Mouse (Mus musculus): ENCODE measurements at regions not wholly inside any gene's neighbourhood (a gene's known extent, or its start where the extent isn't known, plus 50 kb on each side); places are given as distances from the start of the nearest gene placed in this dataset.
A peak's percentile ranks its signal among the peaks of the same experiment; 100 is the strongest.

DNA sequence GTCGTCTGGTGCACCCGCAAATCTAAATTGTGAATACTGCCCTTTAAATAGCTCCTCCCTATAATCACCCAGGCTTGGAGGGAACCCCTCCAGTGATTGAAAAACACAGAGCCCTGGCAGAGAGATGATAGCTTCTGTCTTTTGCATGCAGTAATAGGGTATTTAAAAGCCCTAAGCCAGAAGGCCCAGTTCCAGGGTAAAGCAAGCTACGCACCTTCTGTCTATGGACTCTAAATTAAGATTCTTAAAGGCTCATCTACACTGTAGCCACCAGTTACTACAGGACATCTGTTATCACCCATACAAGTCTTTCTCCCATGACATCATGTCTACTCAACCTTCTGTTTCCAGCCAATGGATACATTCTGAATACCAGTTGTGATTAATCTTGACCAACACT, 167.8 kb downstream of the Gm11361 start:
- no peak for DNase-seq

DNA sequence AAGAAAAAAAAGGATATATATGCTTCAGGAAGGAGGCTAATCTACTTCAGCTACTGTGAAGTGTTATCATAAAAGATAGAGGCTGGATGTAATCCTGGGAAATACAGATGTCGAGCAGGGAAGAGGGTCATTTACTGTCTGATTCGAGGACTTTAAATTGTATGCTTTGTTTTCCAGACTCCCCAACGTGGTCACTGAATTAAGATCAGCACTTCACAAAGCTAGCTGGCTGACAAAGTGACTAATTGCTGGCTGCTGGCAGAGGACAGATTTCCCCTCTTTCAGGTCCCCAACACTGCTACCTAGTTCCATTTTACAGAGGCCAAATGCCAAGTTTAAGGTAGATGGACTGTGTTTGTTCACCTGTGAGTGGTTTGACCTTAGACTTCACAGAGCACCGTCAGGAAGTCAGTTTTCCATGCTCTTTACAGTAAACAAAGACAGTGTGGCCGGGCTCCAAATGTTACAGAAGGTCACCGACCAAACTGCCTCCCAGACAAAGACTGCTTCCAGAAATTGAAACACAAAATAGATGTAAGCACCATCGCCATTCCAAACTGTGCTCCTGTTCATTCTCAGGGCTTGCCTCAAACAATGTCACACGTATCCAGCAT, 167.2 kb downstream of the Gm11361 start:
- peak; percentile 71 for DNase-seq

DNA sequence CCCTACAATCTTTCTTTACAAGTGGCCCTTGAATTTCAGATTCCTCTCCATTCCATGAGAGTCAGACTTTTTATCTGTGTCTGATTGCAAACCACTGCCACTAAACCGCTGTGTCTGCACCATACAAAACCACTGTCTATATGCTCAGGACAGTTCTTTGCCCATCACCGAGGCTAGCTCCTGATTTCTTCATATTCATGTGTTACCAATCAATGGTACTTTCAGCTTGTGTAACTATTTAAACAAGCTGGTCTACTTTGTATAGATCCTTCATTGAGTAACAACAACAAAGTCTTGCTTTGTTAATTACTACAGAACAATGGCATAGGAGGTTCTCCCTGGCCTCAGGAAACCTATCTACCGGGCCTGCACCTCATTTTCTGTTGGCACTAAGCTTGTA, 164.0 kb downstream of the Gm11361 start:
- DNase-seq: no peak

DNA sequence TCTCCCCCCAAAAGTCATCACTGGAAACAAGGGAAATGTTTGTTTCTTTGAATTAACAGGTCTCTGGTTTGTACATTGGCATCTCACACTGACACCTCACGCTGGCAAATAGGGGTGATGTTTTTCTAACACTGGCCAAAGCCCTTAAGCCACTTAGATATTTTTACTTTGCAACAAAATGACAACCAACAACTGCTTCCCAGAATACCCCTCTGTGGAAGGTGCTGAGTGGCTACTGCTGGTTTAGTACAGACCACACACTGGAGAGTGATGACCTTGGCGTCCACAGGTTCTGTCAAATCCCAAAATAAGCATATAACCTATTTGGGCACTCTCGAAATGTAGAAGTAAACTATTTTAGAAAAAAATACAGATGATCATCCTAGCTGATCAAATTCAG, 163.3 kb downstream of the Gm11361 start:
- DNase-seq: no peak

DNA sequence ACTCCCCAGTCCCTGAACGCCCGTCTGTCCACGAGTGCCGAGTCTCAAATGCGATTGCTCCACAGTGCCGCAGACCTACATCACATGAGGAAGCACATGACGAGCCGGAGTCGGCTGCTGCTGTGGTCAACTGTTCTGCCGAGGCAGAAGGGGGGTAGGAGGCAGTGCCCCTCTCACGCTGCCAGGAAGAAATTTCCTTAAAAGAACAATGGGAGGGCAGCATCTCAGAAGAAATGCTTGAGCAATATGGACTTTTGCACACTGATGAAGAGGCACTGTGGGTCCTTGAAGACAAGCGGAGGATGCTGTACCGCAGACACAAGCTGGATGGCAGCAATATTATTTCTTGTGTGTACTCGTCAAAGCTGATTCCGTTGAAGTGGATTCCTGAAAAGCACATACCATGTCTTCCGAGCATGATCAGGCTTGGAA, 162.6 kb downstream of the Gm11361 start:
- peak; percentile 74 for DNase-seq

DNA sequence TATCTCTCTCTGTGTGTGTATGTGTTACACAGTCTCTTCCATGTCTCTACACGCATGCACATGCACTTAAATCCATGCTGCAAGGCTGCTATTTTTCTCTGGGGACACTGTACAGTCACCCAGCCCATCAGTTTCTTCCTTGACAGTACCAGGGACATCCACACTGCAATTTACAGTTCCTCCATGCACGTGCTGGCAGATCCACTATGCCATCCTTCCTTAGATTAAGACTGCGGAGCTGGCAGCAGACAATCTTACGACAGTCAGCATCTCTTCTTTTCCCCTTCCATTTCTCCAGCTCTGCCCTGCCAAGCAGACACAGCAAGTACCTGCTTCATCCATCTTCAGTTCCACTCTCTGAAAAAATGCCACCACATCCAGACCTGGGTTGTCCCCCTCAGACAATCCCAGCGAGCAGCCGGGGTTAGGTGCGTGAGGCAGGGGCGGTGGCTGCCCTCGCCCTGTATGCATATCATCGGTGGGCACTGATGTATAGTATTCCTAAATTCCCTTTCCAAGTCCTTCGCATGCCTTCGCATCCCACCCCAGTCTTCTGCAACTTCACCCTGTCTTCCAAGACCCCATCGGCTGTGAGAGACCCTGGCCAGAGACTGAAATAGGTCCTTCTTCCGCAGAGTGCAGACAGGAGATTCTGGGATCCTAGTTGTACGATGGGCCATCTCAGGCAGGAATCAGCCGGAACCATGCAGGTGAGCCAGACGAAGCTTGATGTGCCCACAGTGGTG, 161.8 kb downstream of the Gm11361 start:
- peak; percentile 10 for DNase-seq

DNA sequence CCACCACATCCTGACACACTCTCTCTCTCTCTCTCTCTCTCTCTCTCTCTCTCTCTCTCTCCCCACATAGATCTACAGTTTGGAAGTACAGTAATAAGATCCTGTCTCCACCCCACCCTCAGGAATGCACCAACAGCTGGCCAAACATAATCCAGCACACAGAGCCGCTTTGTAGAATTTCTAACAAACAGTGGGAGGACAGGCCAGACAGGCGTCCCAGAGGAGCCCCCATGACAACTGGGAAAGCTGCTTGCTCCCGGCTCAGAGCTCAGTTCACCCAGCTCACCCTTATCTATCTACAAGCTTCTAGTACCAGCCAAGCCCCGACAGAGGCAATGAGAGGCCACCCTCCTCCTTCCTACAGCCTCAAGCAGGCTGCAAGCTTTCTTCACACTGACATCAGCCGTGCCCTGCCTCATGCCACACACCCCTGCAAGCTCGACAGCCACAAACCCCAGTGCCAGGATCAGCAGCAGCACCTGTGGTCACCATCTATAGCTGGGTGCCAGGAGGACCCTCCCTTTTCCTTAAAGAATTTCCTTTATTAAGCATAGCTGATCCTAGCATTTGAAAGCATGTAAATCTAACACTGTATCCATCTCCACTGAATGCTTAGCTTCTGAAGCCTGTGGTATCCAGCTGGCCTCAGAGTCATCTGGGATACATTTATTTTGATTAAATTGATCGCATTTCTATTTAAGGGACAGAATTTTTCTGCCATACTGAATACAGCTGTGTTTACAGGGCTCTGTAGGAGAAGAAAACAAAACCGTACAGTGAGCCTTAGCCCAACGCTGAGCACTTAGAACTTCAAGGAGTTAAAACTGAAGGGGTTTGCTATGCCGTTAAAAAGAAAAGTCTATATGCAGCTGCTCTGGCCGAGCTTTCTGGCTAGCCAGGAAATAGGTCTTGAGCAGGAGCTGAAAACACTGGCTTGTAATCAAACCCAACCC, 160.9 kb downstream of the Gm11361 start:
- peak; percentile 82 for DNase-seq

DNA sequence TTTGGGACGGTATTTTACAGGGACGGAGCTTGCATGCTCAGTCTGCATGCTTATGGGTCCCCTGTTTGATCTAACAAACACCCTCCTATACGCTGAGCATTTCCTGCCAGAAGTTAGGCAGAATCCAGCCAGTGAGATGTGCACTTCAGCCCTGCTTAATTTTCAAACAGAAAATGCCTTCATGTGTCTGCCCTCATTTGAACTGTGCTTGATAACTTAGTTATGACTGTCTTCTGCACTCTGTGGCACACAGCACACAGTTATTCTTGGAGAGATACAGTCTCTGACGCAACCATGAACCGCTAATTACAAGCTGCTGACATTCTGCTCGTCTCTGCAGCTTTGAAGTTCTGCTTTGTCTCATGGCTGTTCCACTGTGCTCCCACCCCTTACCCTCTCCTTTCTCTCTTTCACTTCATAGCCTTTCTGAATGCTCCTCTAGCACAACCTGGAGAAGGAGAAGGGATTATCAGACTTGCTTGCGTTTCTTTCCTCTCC, 160.2 kb downstream of the Gm11361 start:
- peak; percentile 70 for DNase-seq

DNA sequence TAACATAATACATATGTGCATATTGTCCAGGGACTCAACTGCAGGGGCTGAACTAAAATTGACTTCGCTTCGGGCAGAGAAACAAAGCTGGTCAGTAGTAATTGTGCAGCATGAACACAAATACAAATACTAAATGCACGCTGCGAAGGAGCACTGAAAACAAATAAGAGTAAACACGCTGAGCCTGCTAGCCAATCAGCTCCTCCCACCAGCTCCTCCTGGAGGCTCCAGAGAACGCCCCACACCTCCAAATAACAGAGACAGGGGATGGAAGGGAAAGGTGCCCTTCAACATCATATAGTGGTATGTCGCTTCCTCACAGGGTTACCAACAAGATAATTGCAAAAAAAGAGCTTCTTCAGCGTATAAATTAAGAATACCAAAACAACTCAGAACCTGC, 159.6 kb downstream of the Gm11361 start:
- DNase-seq: peak; percentile 21

DNA sequence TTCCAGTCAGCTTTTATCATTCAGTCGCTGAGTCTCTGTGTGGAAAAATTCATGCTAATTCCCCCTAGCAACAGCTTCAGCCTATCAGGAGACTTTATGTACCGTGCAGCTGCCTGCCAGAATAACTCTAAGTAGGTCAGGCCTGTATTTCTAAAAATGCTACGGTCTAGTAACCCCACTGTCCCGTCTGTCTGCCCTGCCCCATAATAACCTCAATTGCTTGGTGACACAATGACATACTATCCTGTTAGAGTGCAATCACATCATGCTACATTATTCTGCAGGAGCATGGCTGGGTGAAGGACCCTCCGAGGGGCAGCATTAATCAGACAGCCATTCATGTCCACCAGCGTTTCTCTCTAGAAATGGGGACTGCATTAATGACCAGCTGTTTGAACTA, 158.9 kb downstream of the Gm11361 start:
- DNase-seq: peak; percentile 75

DNA sequence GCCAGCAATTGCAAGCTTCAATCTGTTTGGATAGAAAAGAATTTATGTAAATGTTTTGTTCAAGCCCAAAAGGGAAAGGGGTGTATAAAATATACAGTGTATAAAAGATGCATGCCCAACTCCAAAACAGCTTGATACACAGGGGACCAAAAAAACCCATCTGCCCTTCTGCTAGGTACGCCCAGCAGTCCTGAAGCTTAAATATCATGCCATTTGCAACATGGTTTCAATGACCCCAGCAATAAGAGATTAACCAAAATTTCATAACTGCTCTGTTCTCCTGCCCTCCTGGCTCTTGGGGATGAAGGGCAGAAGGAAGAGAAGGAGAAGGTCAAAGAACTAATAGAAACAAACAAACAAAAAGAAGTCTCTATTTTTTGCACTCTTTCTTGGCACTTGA, 158.4 kb downstream of the Gm11361 start:
- peak; percentile 10 for DNase-seq

DNA sequence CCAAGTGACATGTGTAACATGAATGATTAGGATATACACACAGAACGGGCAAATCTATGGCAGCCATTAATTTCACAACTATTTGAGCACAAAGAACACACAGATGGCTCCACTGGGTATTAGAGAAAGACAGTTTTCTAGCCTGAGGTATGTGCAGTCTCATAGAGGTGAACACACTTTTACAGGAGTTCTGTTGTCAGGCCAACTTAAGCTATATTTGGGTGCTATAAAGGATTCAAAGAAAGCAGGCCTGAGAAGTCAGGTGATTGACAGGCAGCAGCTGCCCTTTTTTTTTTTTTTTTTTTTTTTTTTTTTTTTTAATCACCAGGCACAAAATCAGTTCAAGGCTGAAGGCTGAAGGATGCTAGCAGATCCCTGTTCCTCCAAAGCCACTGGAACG, 153.0 kb downstream of the Gm11361 start:
- no peak for DNase-seq

DNA sequence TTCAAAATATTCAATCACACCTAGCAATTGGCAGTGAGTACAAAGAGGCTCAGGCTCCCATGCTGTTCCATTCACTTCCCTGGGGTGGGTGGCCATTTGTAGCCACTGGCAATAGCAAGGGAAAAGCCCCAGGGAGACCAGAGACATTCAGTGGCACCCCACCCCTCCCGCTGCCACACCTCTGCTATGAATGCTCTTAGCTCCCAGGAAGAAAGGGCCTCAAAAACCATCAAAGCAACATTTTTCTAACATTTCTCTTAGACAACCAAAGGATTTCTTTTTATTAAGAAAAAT, 152.2 kb downstream of the Gm11361 start:
- DNase-seq: no peak

DNA sequence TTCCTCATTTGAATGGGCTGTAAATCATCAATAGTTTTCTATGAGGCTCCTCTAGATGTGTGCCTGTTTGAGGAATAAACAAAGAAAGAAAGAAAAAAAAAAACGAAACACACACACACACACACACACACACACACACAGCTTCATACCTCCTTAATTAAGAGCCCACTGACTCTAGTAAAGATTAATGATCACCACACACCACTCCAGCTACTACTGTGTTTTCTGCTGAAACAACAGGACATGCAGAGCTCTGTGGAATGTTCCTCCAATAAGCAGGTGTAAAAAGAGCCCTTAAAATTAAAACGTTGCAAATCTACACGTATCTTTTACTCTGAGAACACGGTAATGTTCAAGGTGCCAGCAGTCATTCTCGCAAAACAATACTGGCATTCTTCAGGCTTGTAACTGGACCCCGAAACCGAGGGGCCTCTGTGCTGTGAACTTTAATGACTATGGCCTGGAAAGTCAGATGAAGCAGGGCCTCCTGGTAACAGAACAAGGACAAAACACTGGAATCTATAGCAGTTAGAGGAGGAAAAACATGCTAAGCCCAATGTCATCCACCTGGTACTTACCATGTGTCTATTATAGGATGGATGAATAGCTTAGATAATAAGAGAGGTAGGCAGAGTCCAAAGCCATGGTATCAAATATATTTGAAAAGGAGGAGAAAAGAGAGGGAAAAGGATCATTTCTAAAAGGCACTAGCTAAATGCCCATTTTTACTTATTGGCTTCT, 151.7 kb downstream of the Gm11361 start:
- no peak for DNase-seq

DNA sequence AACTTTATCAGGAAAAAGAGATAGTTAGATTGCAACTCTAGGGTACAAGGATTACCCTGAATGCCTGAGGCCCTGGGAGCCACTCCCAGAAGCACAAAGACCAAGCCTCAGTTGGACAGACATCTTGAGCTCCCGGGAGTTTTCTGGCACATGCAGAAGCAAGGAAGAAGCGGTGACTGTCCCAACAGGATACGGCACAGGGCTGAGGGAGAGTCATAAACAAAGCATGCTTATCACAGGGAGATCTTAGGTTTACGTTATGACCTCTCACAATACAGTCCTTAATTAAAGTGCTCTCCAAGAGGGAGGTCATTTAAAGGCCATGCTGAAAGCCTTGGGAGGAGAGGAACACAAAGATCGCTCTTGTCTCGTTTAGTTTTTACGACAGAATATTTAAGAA, 143.1 kb downstream of the Gm11361 start:
- DNase-seq: peak; percentile 19
